Mouse (Mus musculus): Measurements from ENCODE around the gene Tmem150c.

DNA sequence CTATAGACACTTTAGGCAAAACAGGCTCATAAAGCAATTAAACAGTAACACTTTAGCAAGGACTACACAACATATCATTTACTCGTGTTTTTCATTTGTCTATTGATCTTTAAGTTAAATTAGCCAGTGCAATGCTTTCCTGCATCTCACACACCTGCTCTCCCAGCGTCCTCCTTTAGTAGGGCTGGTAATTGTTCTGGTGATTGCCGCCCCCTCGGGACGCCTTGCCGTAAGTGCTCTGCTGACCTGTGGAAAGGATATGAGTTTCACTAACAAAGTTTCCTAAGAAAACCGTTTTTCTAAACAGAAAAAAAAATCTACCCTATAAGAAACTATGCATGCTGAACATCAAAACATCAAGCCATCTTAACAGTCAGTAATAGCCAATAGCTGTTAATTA, 123.7 kb downstream of the Tmem150c start:
- TF ChIP-seq CTCF (IDR thresholded peaks at IDR 0.05; ENCODE audit: borderline replicate concordance, extremely low read depth, insufficient read depth, insufficient read length) (no peak), POLR2A (IDR thresholded peaks at IDR 0.05; ENCODE audit: borderline replicate concordance, extremely low read depth, insufficient read depth, insufficient read length, poor library complexity, severe bottlenecking) (no peak)

Data from brain, embryonic 14.5 days (tissue).